Mouse (Mus musculus) heart, postnatal 0 days (tissue): Measurements from ENCODE around the gene Spdye4c. TPM values are rescaled to one million over a fixed set of nuclear protein-coding genes. Genes with fewer than 3 reads are reported as not detected.

ENCODE experiments used
- ATAC-seq: fragments of 200-750 bp; cut with Nextera tagmentation; 2 replicates; pipeline ENCODE4 v1.8.0; 2017; ENCODE audit warnings: low read depth, moderate number of reproducible peaks, moderate library complexity; ENCODE audit not compliant: insufficient read depth
- DNase-seq: peaks from one replicate; pipeline ENCODE4 v3.0.0-alpha.2; 2016; ENCODE audit warnings: low spot score
- H3K27ac ChIP-seq: fragments of 300-500 bp; sonication (generic); 2 replicates; pipeline ENCODE4 v1.5.1; 2014; ENCODE audit warnings: low read depth, mild to moderate bottlenecking
- H3K27me3 ChIP-seq: fragments of 300-500 bp; sonication (generic); 2 replicates; pipeline ENCODE4 v1.6.1; 2014; ENCODE audit warnings: low read length, mixed read lengths; ENCODE audit not compliant: control insufficient read depth, insufficient read depth
- H3K36me3 ChIP-seq: fragments of 300-500 bp; sonication (generic); replicated peaks from 2 replicates; pipeline ENCODE4 v1.6.1; 2014; ENCODE audit warnings: low read length, mixed read lengths; ENCODE audit not compliant: control insufficient read depth, insufficient read depth
- H3K4me1 ChIP-seq: fragments of 300-500 bp; sonication (generic); 2 replicates; pipeline ENCODE4 v1.6.1; 2014; ENCODE audit warnings: antibody characterized with exemption; ENCODE audit not compliant: control insufficient read depth, insufficient read depth
- H3K4me2 ChIP-seq: fragments of 300-500 bp; sonication (generic); 2 replicates; pipeline ENCODE4 v1.6.1; 2014; ENCODE audit warnings: low read depth, mild to moderate bottlenecking, low read length, moderate library complexity
- H3K4me3 ChIP-seq: fragments of 300-500 bp; sonication (generic); 2 replicates; pipeline ENCODE4 v1.5.1; 2014; ENCODE audit warnings: low read depth, low read length
- H3K9ac ChIP-seq: fragments of 300-500 bp; sonication (generic); replicated peaks from 2 replicates; pipeline ENCODE4 v1.6.1; 2014; ENCODE audit warnings: low read depth, low read length, mixed read lengths
- H3K9me3 ChIP-seq: fragments of 300-500 bp; sonication (generic); replicated peaks from 2 replicates; pipeline ENCODE4 v1.6.1; 2016; ENCODE audit warnings: low read length; ENCODE audit not compliant: control insufficient read depth
- CTCF ChIP-seq: IDR thresholded peaks from 2 replicates; pipeline ENCODE4 v1.5.1; 2016; ENCODE audit warnings: antibody characterized with exemption, control low read depth, low read depth
- EP300 ChIP-seq: IDR thresholded peaks from 2 replicates; pipeline ENCODE4 v1.6.1; 2016; ENCODE audit warnings: antibody characterized with exemption, low read depth
- WGBS: fragments of 180-500 bp; shearing (Covaris S2); extraction: QIAGEN DNeasy Blood & Tissue Kit; methylation state at CpG from one replicate; pipeline ENCODE4 v1.1.7; 2014; 5-methylcytosine and 5-hydroxymethylcytosine counted together
- polyA plus RNA-seq: library from polyadenylated mRNA; unstranded; fragments of >200 nt; fragmentation: Nextera tagmentation; extraction: Ambion mirVana; gene quantifications from 2 replicates; pipeline ENCODE4 v1.2.1, GENCODE M21; 2015
- total RNA-seq: library from RNA; depleted of rRNA; stranded (reverse); fragments of >200 nt; gene quantifications from 2 replicates; pipeline ENCODE4 v1.2.3, GENCODE M21; 2014; ENCODE audit warnings: low replicate concordance

Gene Spdye4c
- total and polyA plus RNA-seq, 2 experiments from 2014 or later, result not detected

GRCm38 (mm10) chr2:128549561-128549960, 41.4 kb upstream of the Spdye4c start:
- H3K27ac ChIP-seq, result no peak overlapping the region
- TF ChIP-seq CTCF (no peak), EP300 (no peak)
- DNase-seq, result no peak

GRCm38 (mm10) chr2:128549963-128550362, 41.0 kb upstream of the Spdye4c start:
- no peak for ATAC-seq
- Histone ChIP-seq H3K9me3 (no peaks in the 10 kb centered on the region), H3K4me2 (no peak overlapping the region), H3K27ac (no peak overlapping the region), H3K27me3 (no peaks in the 10 kb centered on the region), H3K9ac (no peak overlapping the region), H3K36me3 (no peaks in the 10 kb centered on the region), H3K4me3 (no peak overlapping the region), H3K4me1 (peaks cover 4% of the 10 kb centered on the region; the same call in 1 of the 2 replicates)
- WGBS, result 35% methylated on average over 6 of the region's 6 CpGs
- no peak for TF ChIP-seq EP300
- no peak for TF ChIP-seq CTCF
- DNase-seq, result no peak

More at GRCm38 (mm10) chr2:128549561-128549960, 41.4 kb upstream of the Spdye4c start:
- Histone ChIP-seq H3K4me1 (peaks cover 4% of the 10 kb centered on the region; the same call in 1 of the 2 replicates), H3K4me2 (no peak overlapping the region), H3K9ac (no peak overlapping the region), H3K36me3 (no peaks in the 10 kb centered on the region), H3K9me3 (no peaks in the 10 kb centered on the region), H3K4me3 (no peak overlapping the region), H3K27me3 (no peaks in the 10 kb centered on the region)
- peak; percentile 51; the same call in 1 of the 2 replicates for ATAC-seq
- 13% methylated on average over 7 of the region's 7 CpGs for WGBS

- H3K4me2 ChIP-seq, result no peak overlapping the region
- no peaks in the 10 kb centered on the region for H3K9me3 ChIP-seq
- no peak overlapping the region for H3K9ac ChIP-seq
- H3K27ac ChIP-seq, result no peak overlapping the region
- no peak overlapping the region for H3K4me3 ChIP-seq
- H3K4me1 ChIP-seq, result peaks cover 4% of the 10 kb centered on the region; the same call in 1 of the 2 replicates
- no peaks in the 10 kb centered on the region for H3K27me3 ChIP-seq
- ATAC-seq (no peak), DNase-seq (no peak)
- H3K36me3 ChIP-seq, result no peaks in the 10 kb centered on the region
- WGBS, result 87% methylated on average over 8 of the region's 8 CpGs
- no peak for TF ChIP-seq EP300
- no peak for TF ChIP-seq CTCF
These were observed 38.8 kb upstream of the Spdye4c start for GRCm38 (mm10) chr2:128552080-128552791.

- Histone ChIP-seq H3K4me1 (peaks cover 4% of the 10 kb centered on the region; the same call in 1 of the 2 replicates), H3K4me3 (no peak overlapping the region), H3K4me2 (no peak overlapping the region), H3K36me3 (no peaks in the 10 kb centered on the region), H3K27me3 (no peaks in the 10 kb centered on the region), H3K9me3 (no peaks in the 10 kb centered on the region), H3K9ac (no peak overlapping the region), H3K27ac (no peak overlapping the region)
- TF ChIP-seq EP300, result no peak
- TF ChIP-seq CTCF, result no peak
- DNase-seq (no peak), ATAC-seq (no peak)
- 80% methylated on average over 8 of the region's 8 CpGs for WGBS
These were observed 38.0 kb upstream of the Spdye4c start for GRCm38 (mm10) chr2:128552798-128553720.

- no peaks in the 10 kb centered on the region for H3K36me3 ChIP-seq
- no peaks in the 10 kb centered on the region for H3K27me3 ChIP-seq
- no peaks in the 10 kb centered on the region for H3K4me1 ChIP-seq
- H3K4me2 ChIP-seq, result no peak overlapping the region
- H3K9ac ChIP-seq, result no peak overlapping the region
- no peak overlapping the region for H3K27ac ChIP-seq
- H3K9me3 ChIP-seq, result no peaks in the 10 kb centered on the region
- no peak overlapping the region for H3K4me3 ChIP-seq
- no peak for ATAC-seq
- TF ChIP-seq EP300 (no peak), CTCF (no peak)
- WGBS, result 90% methylated on average over 9 of the region's 9 CpGs
- DNase-seq, result no peak
These were observed 35.9 kb upstream of the Spdye4c start for GRCm38 (mm10) chr2:128555082-128555481.
